Mouse (Mus musculus) frontal cortex, adult (tissue): ENCODE measurements around the gene Trabd2b.

ENCODE experiments used
- ATAC-seq: cut with Nextera tagmentation; 2 replicates; pipeline ENCODE4 v1.9.2; 2017; ENCODE audit warnings: mild to moderate bottlenecking, moderate library complexity, mixed read lengths; ENCODE audit not compliant: low TSS enrichment

Gene Trabd2b

DNA sequence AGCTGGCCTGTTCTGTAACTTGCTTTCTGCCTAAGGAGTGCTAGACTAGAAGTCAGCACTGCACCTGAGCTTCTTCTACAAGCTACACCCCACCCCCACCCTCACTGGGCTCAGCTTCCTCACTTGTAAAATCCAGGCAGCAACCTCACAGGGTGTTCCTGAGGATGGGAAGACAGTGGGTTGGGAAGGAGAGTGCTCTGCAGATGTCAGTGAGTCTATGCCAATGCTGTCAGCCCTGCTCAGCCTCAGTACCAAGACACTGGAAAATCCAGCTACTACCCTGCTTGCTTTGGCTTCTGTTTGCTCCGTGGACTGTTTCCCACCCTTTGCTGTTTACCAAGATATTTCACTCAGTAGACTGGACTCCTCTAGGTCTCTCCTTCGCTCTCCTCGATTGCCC lies 36.1 kb downstream of the Trabd2b start:
- ATAC-seq = peak; percentile 92

DNA sequence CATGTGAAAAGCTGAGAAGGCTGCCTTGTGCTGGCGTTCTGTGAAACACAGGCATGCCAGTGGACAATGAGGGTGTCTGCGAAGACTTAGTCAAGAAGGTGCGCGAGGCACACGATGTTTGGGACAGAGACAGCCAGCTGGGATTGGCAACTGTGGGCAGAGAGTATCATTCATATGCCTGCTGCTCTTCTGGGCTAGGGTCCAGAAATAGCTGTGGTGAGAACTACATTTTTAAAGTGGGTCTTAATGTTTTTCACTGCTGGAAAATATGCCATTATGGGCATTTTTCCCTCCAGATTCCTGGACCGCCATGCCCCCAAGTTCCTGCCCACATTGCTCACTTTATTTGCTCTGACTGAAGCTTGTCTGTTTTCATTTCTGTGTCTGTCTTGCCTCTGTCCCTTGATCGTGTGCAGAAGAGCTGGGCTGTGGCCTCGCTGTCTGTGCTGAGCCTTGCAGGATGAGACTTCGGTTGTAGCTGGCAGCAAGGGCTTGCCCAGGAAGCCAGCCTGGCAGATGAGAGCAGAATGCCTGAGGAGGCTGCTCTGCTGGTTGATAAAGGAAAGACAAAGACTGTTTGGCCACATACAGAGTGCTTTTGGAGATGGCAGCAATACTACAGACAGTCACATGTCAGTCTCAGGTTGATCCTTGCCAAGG lies 42.0 kb downstream of the Trabd2b start:
- peak; percentile 86 for ATAC-seq

GRCm38 (mm10) chr4:114453101-114453500 lies 46.6 kb downstream of the Trabd2b start:
- ATAC-seq = no peak

- ATAC-seq = no peak
Observed at GRCm38 (mm10) chr4:114454016-114454415, 47.5 kb downstream of the Trabd2b start.

- no peak for ATAC-seq
Observed at GRCm38 (mm10) chr4:114454495-114455186, 48.1 kb downstream of the Trabd2b start.

- no peak for ATAC-seq
Observed at GRCm38 (mm10) chr4:114457111-114457510, 50.6 kb downstream of the Trabd2b start.

GRCm38 (mm10) chr4:114459591-114459990 lies 53.1 kb downstream of the Trabd2b start:
- ATAC-seq = peak; percentile 39

GRCm38 (mm10) chr4:114460401-114460800 lies 53.9 kb downstream of the Trabd2b start:
- peak; percentile 81 for ATAC-seq

DNA sequence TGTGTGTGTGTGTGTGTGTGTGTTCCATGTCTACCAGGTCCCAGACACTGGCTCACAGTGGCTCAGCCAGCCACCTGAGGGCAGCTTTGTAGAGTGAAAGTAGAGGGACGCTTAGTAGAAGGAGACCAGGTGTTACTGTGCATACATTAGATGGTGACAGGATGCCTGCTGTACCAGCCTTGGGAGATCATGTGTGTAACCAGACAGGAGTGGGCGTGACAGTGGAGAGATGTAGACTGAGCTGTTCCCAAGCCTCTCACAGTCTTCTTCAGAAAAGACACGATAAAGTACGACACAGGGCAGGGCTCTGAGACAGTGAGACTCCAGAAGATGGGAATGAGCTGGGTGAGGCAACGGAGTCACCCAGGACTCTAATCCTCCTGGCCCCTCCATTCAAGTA lies 54.6 kb downstream of the Trabd2b start:
- peak; percentile 71 for ATAC-seq

DNA sequence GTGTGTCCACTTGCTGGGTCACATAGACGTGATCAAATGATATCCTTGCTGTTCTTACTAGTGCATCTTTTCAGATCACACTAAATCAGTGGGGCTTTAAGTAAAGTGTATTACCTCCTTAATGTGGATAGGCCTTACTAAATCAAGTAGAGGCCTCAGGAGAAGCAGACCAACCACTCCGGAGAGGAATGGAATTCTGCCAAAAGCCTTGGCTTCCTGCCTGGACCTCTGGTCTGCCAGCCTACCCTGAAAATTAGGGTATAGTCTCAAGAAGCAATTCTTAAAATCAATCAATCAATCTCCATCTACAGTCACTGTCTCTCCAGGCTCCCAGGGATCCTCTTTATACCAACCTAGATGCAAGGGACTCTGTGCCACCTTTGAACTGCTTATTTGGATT lies 59.1 kb downstream of the Trabd2b start:
- no peak for ATAC-seq

DNA sequence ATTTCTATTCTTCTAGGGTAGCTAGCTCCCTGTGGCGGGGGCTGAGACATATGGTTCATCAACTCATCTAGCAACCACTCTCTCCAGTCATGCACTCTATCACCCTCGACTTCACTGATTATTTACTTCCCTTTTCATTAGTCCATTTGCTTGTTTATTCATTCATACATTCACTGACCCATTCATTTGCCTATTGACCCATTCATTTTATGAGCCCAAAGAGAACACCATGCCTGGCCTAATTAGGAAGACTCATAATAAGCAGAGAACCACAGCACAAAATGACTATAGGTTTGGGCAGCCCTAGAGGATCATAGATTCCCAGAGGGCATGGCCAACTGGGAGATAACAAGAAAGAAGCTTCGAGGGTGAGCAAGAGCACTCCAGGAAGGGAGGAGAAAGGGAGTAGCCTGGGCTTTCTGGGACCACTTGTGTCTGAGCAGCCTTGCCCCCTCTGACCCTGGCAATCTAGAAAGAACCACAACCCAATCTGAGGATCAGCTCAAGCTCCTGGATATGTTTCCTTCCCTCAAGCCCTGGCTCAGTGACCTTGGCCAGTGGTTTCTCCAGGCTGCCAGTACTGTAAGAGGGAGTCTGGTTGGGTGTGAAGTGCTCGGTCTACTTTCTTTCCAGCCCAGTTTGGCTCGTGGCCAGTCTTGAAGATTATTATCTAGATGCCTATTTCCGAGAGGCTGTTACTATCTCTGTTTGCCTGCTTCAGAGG lies 61.0 kb downstream of the Trabd2b start:
- ATAC-seq = 0 out of 2 replicates have a peak, but pooled peaks have one; percentile 3

DNA sequence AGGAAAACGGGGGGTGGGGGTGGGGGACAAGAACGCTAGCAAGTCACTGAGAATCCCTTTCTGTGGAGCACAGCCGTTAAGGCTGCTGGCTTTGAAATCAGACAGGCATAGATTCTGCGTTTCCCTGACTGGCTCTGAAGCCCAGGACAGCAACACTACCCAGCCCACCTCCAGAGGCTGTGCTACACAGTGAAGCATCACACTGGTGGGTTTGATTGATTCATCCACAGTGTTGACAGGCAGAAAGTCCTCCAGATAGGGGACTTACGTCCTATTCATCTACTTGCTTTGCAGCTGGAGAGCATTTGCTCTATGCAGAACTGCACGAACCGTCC lies 61.5 kb downstream of the Trabd2b start:
- ATAC-seq = peak; percentile 32; the same call in 1 of the 2 replicates

GRCm38 (mm10) chr4:114469881-114470280 lies 63.4 kb downstream of the Trabd2b start:
- ATAC-seq = no peak

- peak; percentile 50; the same call in 1 of the 2 replicates for ATAC-seq
Observed at GRCm38 (mm10) chr4:114472143-114472542, 65.6 kb downstream of the Trabd2b start.

- ATAC-seq = peak; percentile 66
Observed at GRCm38 (mm10) chr4:114476316-114476715, 69.8 kb downstream of the Trabd2b start.

- ATAC-seq = 0 out of 2 replicates have a peak, but pooled peaks have one; percentile 6
Observed at GRCm38 (mm10) chr4:114477082-114477771, 70.7 kb downstream of the Trabd2b start.

DNA sequence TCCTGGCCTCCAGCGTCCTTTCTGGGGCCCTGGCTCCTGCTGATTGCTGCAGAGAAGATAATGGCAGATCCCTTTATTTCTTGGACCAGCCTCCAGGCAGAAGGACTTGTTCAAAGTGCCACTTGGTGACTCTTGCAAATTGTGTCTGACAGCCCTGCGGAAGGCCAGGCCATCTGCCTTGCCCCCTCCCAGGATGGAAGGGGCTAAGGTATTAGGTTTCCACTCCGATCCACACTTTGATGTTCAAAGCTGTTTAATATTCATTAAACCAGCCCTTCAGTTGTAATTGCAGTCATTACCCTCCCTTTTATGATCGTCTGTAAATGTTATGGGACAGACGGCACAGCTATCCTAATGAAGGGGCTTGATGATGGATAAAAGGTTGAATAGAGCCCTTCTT lies 75.0 kb downstream of the Trabd2b start:
- no peak for ATAC-seq

DNA sequence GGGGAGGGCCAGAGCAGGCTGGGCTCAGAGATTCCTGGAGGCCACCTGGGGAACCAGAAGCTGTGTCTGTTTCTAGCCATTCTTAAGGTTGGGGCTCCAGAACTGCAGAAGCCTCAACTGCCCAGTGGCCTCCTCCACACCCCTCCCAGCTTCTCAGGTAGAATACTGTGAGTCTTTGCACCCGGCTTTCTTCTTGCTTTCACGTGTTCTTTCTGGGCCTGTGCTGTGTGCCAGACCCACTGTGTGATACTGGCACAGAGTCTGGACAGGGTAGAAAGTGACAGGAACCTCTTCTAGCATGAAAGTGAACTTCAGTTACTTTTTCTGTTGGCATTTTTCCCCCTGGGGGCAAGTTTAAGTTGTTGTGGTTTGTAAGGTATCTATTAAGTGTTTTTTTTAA lies 77.6 kb downstream of the Trabd2b start:
- no peak for ATAC-seq

DNA sequence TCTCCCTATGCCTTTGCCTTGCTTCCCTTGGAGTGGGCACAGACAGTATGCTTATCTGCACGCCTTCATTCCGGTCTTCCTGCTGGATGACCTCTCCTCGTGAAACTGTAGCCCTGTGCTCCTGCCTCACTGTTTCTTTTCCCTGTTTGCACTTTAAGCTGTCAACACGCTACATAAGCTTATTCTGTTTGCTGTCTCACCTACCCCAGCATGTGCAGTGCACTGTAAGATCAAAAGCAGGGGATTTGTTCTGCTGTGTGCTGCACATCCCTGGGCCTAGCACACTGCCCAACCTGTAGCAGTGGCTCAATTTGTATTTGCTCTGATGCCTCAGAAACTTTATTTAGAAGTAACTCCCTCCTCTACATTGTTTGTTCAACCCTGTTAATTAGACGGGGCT lies 79.5 kb downstream of the Trabd2b start:
- ATAC-seq = no peak

- ATAC-seq = no peak
Observed at GRCm38 (mm10) chr4:114486885-114487531, 80.5 kb downstream of the Trabd2b start.

DNA sequence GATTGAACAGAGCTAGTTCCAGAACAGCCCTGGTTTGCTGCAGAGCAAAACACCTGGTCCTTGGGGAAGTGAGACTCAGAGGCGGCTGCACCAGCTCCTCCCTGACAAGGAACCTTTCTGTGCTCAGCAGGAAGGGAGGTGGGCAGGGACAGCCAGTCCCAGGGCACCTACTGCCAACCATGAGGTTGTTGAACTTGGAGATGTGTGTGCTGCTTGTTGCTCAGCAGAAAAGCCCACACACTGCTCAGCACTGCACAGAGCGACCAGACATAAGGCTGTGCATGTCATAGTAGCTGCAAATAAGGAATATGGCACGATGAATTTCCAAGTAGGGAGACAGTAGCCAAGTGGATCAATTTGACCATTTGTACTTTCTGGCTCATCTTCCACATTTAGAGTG lies 81.2 kb downstream of the Trabd2b start:
- ATAC-seq = peak; percentile 85

GRCm38 (mm10) chr4:114492157-114492556 lies 85.6 kb downstream of the Trabd2b start:
- ATAC-seq = no peak
